Mouse (Mus musculus) small intestine, adult 2 months (tissue): ENCODE measurements around the gene Mybph.

Experiments
- CTCF ChIP-seq: fragments of 200-500 bp; IDR thresholded peaks from 2 replicates; pipeline ENCODE4 v1.5.1; 2012; ENCODE audit warnings: low read depth, mild to moderate bottlenecking, control low read depth, inconsistent platforms, low read length, moderate library complexity, mixed read lengths; ENCODE audit not compliant: insufficient replicate concordance, insufficient read length; ENCODE audit errors: extremely low read depth
- POLR2A ChIP-seq: fragments of 200-500 bp; IDR thresholded peaks from 2 replicates; pipeline ENCODE4 v1.6.1; 2012; ENCODE audit warnings: low read depth, mild to moderate bottlenecking, control low read depth, inconsistent platforms, low read length, moderate library complexity

- TF ChIP-seq POLR2A (no peak), CTCF (no peak)
Measured at GRCm38 (mm10) chr1:134216629-134216971, 23.4 kb downstream of the Mybph start.
